Mouse (Mus musculus): ENCODE data around the gene Nup205. TPM values are rescaled to one million over a fixed set of nuclear protein-coding genes. Genes with fewer than 3 reads are reported as not detected.
"Not testable (repeated sequence)": the region's sequence is repeated elsewhere in the genome, so short reads cannot be mapped to it uniquely, and the experiment has no call there.

Nup205 gene
- total and polyA plus RNA-seq, 2 experiments from 2014 or later, result 10.3 to 41.7 TPM

- Histone ChIP-seq H3K9me3 (ENCODE audit: low read length) (no peaks in the 10 kb centered on the region), H3K27ac (ENCODE audit: low read depth, low read length) (no peak overlapping the region), H3K27me3 (ENCODE audit: insufficient read depth, low read length) (no peaks in the 10 kb centered on the region), H3K9ac (replicated peaks; ENCODE audit: low read length, poor library complexity, severe bottlenecking) (no peak overlapping the region), H3K4me1 (ENCODE audit: insufficient read depth, low read length) (no peaks in the 10 kb centered on the region), H3K36me3 (ENCODE audit: insufficient read depth, low read length) (no peaks in the 10 kb centered on the region), H3K4me2 (ENCODE audit: low read depth, low read length, poor library complexity, severe bottlenecking) (no peak overlapping the region), H3K4me3 (ENCODE audit: low read depth, low read length) (no peak overlapping the region)
- DNase-seq (ENCODE audit: low spot score) (no peak), ATAC-seq (ENCODE audit: low FRiP score) (no peak)
- TF ChIP-seq CTCF (IDR thresholded peaks at IDR 0.05), result no peak
- WGBS, result 91% methylated on average over 1 of the region's 1 CpGs
Measured at GRCm38 (mm10) chr6:35140351-35140750, 36.9 kb upstream of the Nup205 start.

GRCm38 (mm10) chr6:35145569-35145968 lies 31.7 kb upstream of the Nup205 start:
- ATAC-seq (ENCODE audit: low FRiP score), result no peak

GRCm38 (mm10) chr6:35147726-35148422 lies 29.3 kb upstream of the Nup205 start:
- H3K27ac ChIP-seq (ENCODE audit: low read depth, low read length), result no peak overlapping the region
- H3K9ac ChIP-seq (replicated peaks; ENCODE audit: low read length, poor library complexity, severe bottlenecking), result no peak overlapping the region
- H3K4me1 ChIP-seq (ENCODE audit: insufficient read depth, low read length), result no peaks in the 10 kb centered on the region
- TF ChIP-seq CTCF (IDR thresholded peaks at IDR 0.05), result no peak
- DNase-seq (ENCODE audit: low spot score) (no peak), ATAC-seq (ENCODE audit: low FRiP score) (no peak)
- no peak overlapping the region for H3K4me3 ChIP-seq (ENCODE audit: low read depth, low read length)
- 88% methylated on average over 3 of the region's 3 CpGs for WGBS
- H3K27me3 ChIP-seq (ENCODE audit: insufficient read depth, low read length), result no peaks in the 10 kb centered on the region
- no peaks in the 10 kb centered on the region for H3K36me3 ChIP-seq (ENCODE audit: insufficient read depth, low read length)
- H3K9me3 ChIP-seq (ENCODE audit: low read length), result no peaks in the 10 kb centered on the region
- H3K4me2 ChIP-seq (ENCODE audit: low read depth, low read length, poor library complexity, severe bottlenecking), result no peak overlapping the region

More at GRCm38 (mm10) chr6:35145569-35145968, 31.7 kb upstream of the Nup205 start:
- Histone ChIP-seq H3K36me3 (ENCODE audit: insufficient read depth, low read length) (no peaks in the 10 kb centered on the region), H3K9me3 (ENCODE audit: low read length) (no peaks in the 10 kb centered on the region), H3K27ac (ENCODE audit: low read depth, low read length) (no peak overlapping the region), H3K9ac (replicated peaks; ENCODE audit: low read length, poor library complexity, severe bottlenecking) (no peak overlapping the region), H3K27me3 (ENCODE audit: insufficient read depth, low read length) (no peaks in the 10 kb centered on the region), H3K4me1 (ENCODE audit: insufficient read depth, low read length) (no peaks in the 10 kb centered on the region), H3K4me2 (ENCODE audit: low read depth, low read length, poor library complexity, severe bottlenecking) (no peak overlapping the region), H3K4me3 (ENCODE audit: low read depth, low read length) (no peak overlapping the region)
- TF ChIP-seq CTCF (IDR thresholded peaks at IDR 0.05), result 0 out of 2 replicates have a peak, but pooled peaks have one; percentile 9
- DNase-seq (ENCODE audit: low spot score), result no peak
- 78% methylated on average over 2 of the region's 2 CpGs for WGBS

GRCm38 (mm10) chr6:35154540-35154939 lies 22.7 kb upstream of the Nup205 start:
- H3K4me2 ChIP-seq (ENCODE audit: low read depth, low read length, poor library complexity, severe bottlenecking), result no peak overlapping the region
- H3K27me3 ChIP-seq (ENCODE audit: insufficient read depth, low read length), result no peaks in the 10 kb centered on the region
- no peaks in the 10 kb centered on the region for H3K4me1 ChIP-seq (ENCODE audit: insufficient read depth, low read length)
- no peak for TF ChIP-seq CTCF (IDR thresholded peaks at IDR 0.05)
- ATAC-seq (ENCODE audit: low FRiP score), result no peak
- no peaks in the 10 kb centered on the region for H3K36me3 ChIP-seq (ENCODE audit: insufficient read depth, low read length)
- no peak overlapping the region for H3K4me3 ChIP-seq (ENCODE audit: low read depth, low read length)
- no peak overlapping the region for H3K27ac ChIP-seq (ENCODE audit: low read depth, low read length)
- no peak for DNase-seq (ENCODE audit: low spot score)
- no peaks in the 10 kb centered on the region for H3K9me3 ChIP-seq (ENCODE audit: low read length)
- no peak overlapping the region for H3K9ac ChIP-seq (replicated peaks; ENCODE audit: low read length, poor library complexity, severe bottlenecking)

GRCm38 (mm10) chr6:35169250-35169649 lies 8.0 kb upstream of the Nup205 start:
- H3K4me1 ChIP-seq (ENCODE audit: insufficient read depth, low read length), result no peaks in the 10 kb centered on the region
- no peaks in the 10 kb centered on the region for H3K36me3 ChIP-seq (ENCODE audit: insufficient read depth, low read length)
- H3K4me3 ChIP-seq (ENCODE audit: low read depth, low read length), result no peak overlapping the region
- no peak overlapping the region for H3K9ac ChIP-seq (replicated peaks; ENCODE audit: low read length, poor library complexity, severe bottlenecking)
- TF ChIP-seq CTCF (IDR thresholded peaks at IDR 0.05), result no peak
- no peaks in the 10 kb centered on the region for H3K9me3 ChIP-seq (ENCODE audit: low read length)
- 81% methylated on average over 4 of the region's 4 CpGs for WGBS
- ATAC-seq (ENCODE audit: low FRiP score), result no peak
- H3K27me3 ChIP-seq (ENCODE audit: insufficient read depth, low read length), result no peaks in the 10 kb centered on the region
- no peak overlapping the region for H3K27ac ChIP-seq (ENCODE audit: low read depth, low read length)
- H3K4me2 ChIP-seq (ENCODE audit: low read depth, low read length, poor library complexity, severe bottlenecking), result no peak overlapping the region
- no peak for DNase-seq (ENCODE audit: low spot score)

GRCm38 (mm10) chr6:35172028-35172427 lies 5.2 kb upstream of the Nup205 start:
- not testable (repeated sequence) for H3K36me3 ChIP-seq (ENCODE audit: insufficient read depth, low read length); DNase-seq (ENCODE audit: low spot score); H3K27me3 ChIP-seq (ENCODE audit: insufficient read depth, low read length); H3K4me2 ChIP-seq (ENCODE audit: low read depth, low read length, poor library complexity, severe bottlenecking); H3K27ac ChIP-seq (ENCODE audit: low read depth, low read length); ATAC-seq (ENCODE audit: low FRiP score); H3K4me1 ChIP-seq (ENCODE audit: insufficient read depth, low read length); H3K4me3 ChIP-seq (ENCODE audit: low read depth, low read length); H3K9ac ChIP-seq (replicated peaks; ENCODE audit: low read length, poor library complexity, severe bottlenecking); H3K9me3 ChIP-seq (ENCODE audit: low read length)
- 63% methylated on average over 3 of the region's 3 CpGs for WGBS
- TF ChIP-seq CTCF (IDR thresholded peaks at IDR 0.05), result peak; percentile 22; the same call in 1 of the 2 replicates
